Mouse (Mus musculus): Measurements from ENCODE around the gene Ppp2r2d. TPM values are rescaled to one million over a fixed set of nuclear protein-coding genes. Genes with fewer than 3 reads are reported as not detected.

Gene Ppp2r2d
- total and polyA plus RNA-seq, 3 experiments = 14.9 to 38.4 (median 27.5) TPM

GRCm38 (mm10) chr7:138910193-138910562 lies 64.3 kb downstream of the Ppp2r2d start:
- Histone ChIP-seq H3K9me3 (replicated peaks) (no peaks in the 10 kb centered on the region), H3K4me3 (ENCODE audit: low read depth, low read length) (peak overlapping the region; percentile 99), H3K4me1 (ENCODE audit: insufficient read depth, low read depth, low read length) (peaks cover 45% of the 10 kb centered on the region), H3K36me3 (replicated peaks) (peaks cover 22% of the 10 kb centered on the region), H3K27me3 (ENCODE audit: insufficient read depth, low read length) (peaks cover 12% of the 10 kb centered on the region; the same call in 1 of the 2 replicates)
- TF ChIP-seq POLR2AphosphoS5 (IDR thresholded peaks at IDR 0.05; ENCODE audit: insufficient replicate concordance, low read depth, low read length) (no peak), GATA2 (IDR thresholded peaks at IDR 0.05; ENCODE audit: borderline replicate concordance, low read depth, low read length) (no peak), TAL1 (conservative IDR thresholded peaks at IDR 0.05; ENCODE audit: low read depth, low read length) (no peak), GATA1 (IDR thresholded peaks at IDR 0.05; ENCODE audit: borderline replicate concordance, low read length) (no peak), CTCF (IDR thresholded peaks at IDR 0.05; ENCODE audit: low read depth, low read length) (no peak)
- ATAC-seq (ENCODE audit: extremely low read depth, insufficient number of reproducible peaks, low FRiP score, poor library complexity, severe bottlenecking) (no peak), DNase-seq (ENCODE audit: low spot score) (no peak)

DNA sequence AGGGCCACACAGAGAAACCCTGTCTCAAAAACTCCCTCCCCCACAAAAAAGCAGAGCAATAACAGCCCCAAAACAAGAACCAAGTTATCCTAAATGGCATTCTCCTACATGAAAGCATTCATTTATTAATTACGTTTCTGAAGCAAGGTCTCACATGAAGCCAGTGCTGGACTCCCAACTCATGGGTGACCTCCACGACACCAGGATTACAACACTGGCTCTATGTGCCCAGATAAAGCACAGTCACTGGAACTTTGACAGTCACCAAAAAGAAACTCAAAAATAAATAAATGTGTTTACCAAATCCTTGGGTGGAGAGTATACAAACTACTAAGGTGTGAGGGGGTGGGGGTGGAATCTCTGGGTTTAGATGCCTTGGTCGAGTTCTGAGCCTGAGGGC lies 67.7 kb downstream of the Ppp2r2d start:
- TF ChIP-seq POLR2AphosphoS5 (IDR thresholded peaks at IDR 0.05; ENCODE audit: insufficient replicate concordance, low read depth, low read length) (no peak), GATA2 (IDR thresholded peaks at IDR 0.05; ENCODE audit: borderline replicate concordance, low read depth, low read length) (no peak), CTCF (IDR thresholded peaks at IDR 0.05; ENCODE audit: low read depth, low read length) (no peak), TAL1 (conservative IDR thresholded peaks at IDR 0.05; ENCODE audit: low read depth, low read length) (no peak), GATA1 (IDR thresholded peaks at IDR 0.05; ENCODE audit: borderline replicate concordance, low read length) (no peak)
- Histone ChIP-seq H3K9me3 (replicated peaks) (no peaks in the 10 kb centered on the region), H3K4me3 (ENCODE audit: low read depth, low read length) (no peak overlapping the region), H3K36me3 (replicated peaks) (no peaks in the 10 kb centered on the region), H3K4me1 (ENCODE audit: insufficient read depth, low read depth, low read length) (peaks cover 27% of the 10 kb centered on the region), H3K27me3 (ENCODE audit: insufficient read depth, low read length) (peaks cover 18% of the 10 kb centered on the region; the same call in 1 of the 2 replicates)
- ATAC-seq (ENCODE audit: extremely low read depth, insufficient number of reproducible peaks, low FRiP score, poor library complexity, severe bottlenecking) = no peak
- DNase-seq (ENCODE audit: low spot score) = no peak

- Histone ChIP-seq H3K36me3 (replicated peaks) (no peaks in the 10 kb centered on the region), H3K4me3 (ENCODE audit: low read depth, low read length) (peak overlapping the region; percentile 57; the same call in 1 of the 2 replicates), H3K4me1 (ENCODE audit: insufficient read depth, low read depth, low read length) (peaks cover 19% of the 10 kb centered on the region), H3K27me3 (ENCODE audit: insufficient read depth, low read length) (peaks cover 39% of the 10 kb centered on the region), H3K9me3 (replicated peaks) (no peaks in the 10 kb centered on the region)
- TF ChIP-seq GATA1 (IDR thresholded peaks at IDR 0.05; ENCODE audit: borderline replicate concordance, low read length) (no peak), GATA2 (IDR thresholded peaks at IDR 0.05; ENCODE audit: borderline replicate concordance, low read depth, low read length) (no peak), CTCF (IDR thresholded peaks at IDR 0.05; ENCODE audit: low read depth, low read length) (no peak), TAL1 (conservative IDR thresholded peaks at IDR 0.05; ENCODE audit: low read depth, low read length) (no peak), POLR2AphosphoS5 (IDR thresholded peaks at IDR 0.05; ENCODE audit: insufficient replicate concordance, low read depth, low read length) (no peak)
- ATAC-seq (ENCODE audit: extremely low read depth, insufficient number of reproducible peaks, low FRiP score, poor library complexity, severe bottlenecking) (peak; percentile 42; the same call in 1 of the 2 replicates), DNase-seq (ENCODE audit: low spot score) (no peak)
Observed at GRCm38 (mm10) chr7:138919156-138919944, 73.5 kb downstream of the Ppp2r2d start.

- no peaks in the 10 kb centered on the region for H3K9me3 ChIP-seq (replicated peaks)
- H3K4me1 ChIP-seq (ENCODE audit: insufficient read depth, low read depth, low read length) = peaks cover 22% of the 10 kb centered on the region
- H3K27me3 ChIP-seq (ENCODE audit: insufficient read depth, low read length) = peaks cover 33% of the 10 kb centered on the region
- no peak for TF ChIP-seq TAL1 (conservative IDR thresholded peaks at IDR 0.05; ENCODE audit: low read depth, low read length)
- TF ChIP-seq CTCF (IDR thresholded peaks at IDR 0.05; ENCODE audit: low read depth, low read length) = no peak
- TF ChIP-seq GATA2 (IDR thresholded peaks at IDR 0.05; ENCODE audit: borderline replicate concordance, low read depth, low read length) = no peak
- TF ChIP-seq POLR2AphosphoS5 (IDR thresholded peaks at IDR 0.05; ENCODE audit: insufficient replicate concordance, low read depth, low read length) = no peak
- no peak for TF ChIP-seq GATA1 (IDR thresholded peaks at IDR 0.05; ENCODE audit: borderline replicate concordance, low read length)
- no peak overlapping the region for H3K4me3 ChIP-seq (ENCODE audit: low read depth, low read length)
- no peak for ATAC-seq (ENCODE audit: extremely low read depth, insufficient number of reproducible peaks, low FRiP score, poor library complexity, severe bottlenecking)
- DNase-seq (ENCODE audit: low spot score) = no peak
- H3K36me3 ChIP-seq (replicated peaks) = no peaks in the 10 kb centered on the region
Observed at GRCm38 (mm10) chr7:138921611-138922010, 75.7 kb downstream of the Ppp2r2d start.

DNA sequence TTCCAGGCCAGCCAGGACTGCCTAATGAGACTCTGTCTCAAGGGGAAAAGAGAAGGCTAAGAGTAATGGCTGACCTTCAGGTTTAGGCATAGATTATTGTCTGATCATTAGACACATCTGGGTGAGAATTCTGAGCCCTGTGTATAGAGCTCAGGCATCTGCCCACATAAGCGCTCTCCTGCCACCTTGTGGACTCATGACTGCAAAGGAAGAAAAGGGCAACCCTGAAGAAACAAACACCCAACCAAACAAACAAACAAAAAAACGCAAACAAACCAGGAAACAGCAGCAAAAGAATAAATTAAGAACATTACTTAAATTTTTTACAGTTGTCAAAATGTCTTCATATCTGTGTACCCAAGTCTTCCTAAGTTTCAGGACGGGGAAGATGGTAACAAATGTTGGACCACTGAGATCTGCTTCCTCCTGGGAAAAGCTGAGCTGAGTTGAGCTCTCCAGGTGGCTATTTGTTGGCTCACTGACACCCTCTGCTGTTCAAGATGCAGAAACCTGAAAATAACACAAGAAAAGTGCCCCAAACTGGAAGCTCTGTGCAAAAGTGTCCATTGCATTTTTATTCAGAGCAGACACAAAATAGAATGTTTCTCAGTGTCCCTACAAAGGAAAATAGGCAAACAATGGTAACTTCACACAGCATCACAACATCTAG lies 78.0 kb downstream of the Ppp2r2d start:
- DNase-seq (ENCODE audit: low spot score) (peak; percentile 39), ATAC-seq (ENCODE audit: extremely low read depth, insufficient number of reproducible peaks, low FRiP score, poor library complexity, severe bottlenecking) (no peak; the same call in 1 of the 2 replicates)
- no peaks in the 10 kb centered on the region for H3K9me3 ChIP-seq (replicated peaks)
- no peak overlapping the region for H3K4me3 ChIP-seq (ENCODE audit: low read depth, low read length)
- H3K27me3 ChIP-seq (ENCODE audit: insufficient read depth, low read length) = peaks cover 32% of the 10 kb centered on the region
- H3K36me3 ChIP-seq (replicated peaks) = no peaks in the 10 kb centered on the region
- H3K4me1 ChIP-seq (ENCODE audit: insufficient read depth, low read depth, low read length) = peaks cover 14% of the 10 kb centered on the region
- TF ChIP-seq POLR2AphosphoS5 (IDR thresholded peaks at IDR 0.05; ENCODE audit: insufficient replicate concordance, low read depth, low read length) (no peak), GATA2 (IDR thresholded peaks at IDR 0.05; ENCODE audit: borderline replicate concordance, low read depth, low read length) (no peak), GATA1 (IDR thresholded peaks at IDR 0.05; ENCODE audit: borderline replicate concordance, low read length) (no peak), CTCF (IDR thresholded peaks at IDR 0.05; ENCODE audit: low read depth, low read length) (peak; percentile 11; the same call in 1 of the 2 replicates), TAL1 (conservative IDR thresholded peaks at IDR 0.05; ENCODE audit: low read depth, low read length) (no peak)

GRCm38 (mm10) chr7:138928456-138928855 lies 82.6 kb downstream of the Ppp2r2d start:
- peaks cover 8% of the 10 kb centered on the region; the same call in 1 of the 2 replicates for H3K27me3 ChIP-seq (ENCODE audit: insufficient read depth, low read length)
- TF ChIP-seq CTCF (IDR thresholded peaks at IDR 0.05; ENCODE audit: low read depth, low read length) (no peak), GATA2 (IDR thresholded peaks at IDR 0.05; ENCODE audit: borderline replicate concordance, low read depth, low read length) (no peak), GATA1 (IDR thresholded peaks at IDR 0.05; ENCODE audit: borderline replicate concordance, low read length) (no peak), TAL1 (conservative IDR thresholded peaks at IDR 0.05; ENCODE audit: low read depth, low read length) (no peak), POLR2AphosphoS5 (IDR thresholded peaks at IDR 0.05; ENCODE audit: insufficient replicate concordance, low read depth, low read length) (no peak)
- ATAC-seq (ENCODE audit: extremely low read depth, insufficient number of reproducible peaks, low FRiP score, poor library complexity, severe bottlenecking) (no peak), DNase-seq (ENCODE audit: low spot score) (no peak)
- H3K36me3 ChIP-seq (replicated peaks) = no peaks in the 10 kb centered on the region
- no peaks in the 10 kb centered on the region for H3K9me3 ChIP-seq (replicated peaks)
- peaks cover 4% of the 10 kb centered on the region; the same call in 1 of the 2 replicates for H3K4me1 ChIP-seq (ENCODE audit: insufficient read depth, low read depth, low read length)
- H3K4me3 ChIP-seq (ENCODE audit: low read depth, low read length) = no peak overlapping the region

Other genes starting within 250 kb of the Ppp2r2d start
- 26.6 and 28.1 TPM in 2 replicates for gene Mapk1ip1, start 194 bp downstream of the Ppp2r2d start, total RNA-seq (2014; fragmentation: Nextera tagmentation)
- 6.5 and 7.1 TPM in 2 replicates for gene Mapk1ip1, start 194 bp downstream of the Ppp2r2d start, total RNA-seq (2017)
- 3.9 and 6.3 TPM in 2 replicates for gene Mapk1ip1, start 194 bp downstream of the Ppp2r2d start, polyA plus RNA-seq (2012)
- gene Bnip3, start 63.4 kb downstream of the Ppp2r2d start, total RNA-seq (2014; fragmentation: Nextera tagmentation) = 275 and 332 TPM in 2 replicates
- gene Bnip3, start 63.4 kb downstream of the Ppp2r2d start, total RNA-seq (2017) = 392 and 430 TPM in 2 replicates
- 128 and 131 TPM in 2 replicates for gene Bnip3, start 63.4 kb downstream of the Ppp2r2d start, polyA plus RNA-seq (2012)
- gene Jakmip3, start 94.7 kb downstream of the Ppp2r2d start, total RNA-seq (2014; fragmentation: Nextera tagmentation) = not detected in 2 replicates
- gene Jakmip3, start 94.7 kb downstream of the Ppp2r2d start, total RNA-seq (2017) = 0.11 and 0.12 TPM in 2 replicates
- not detected in 2 replicates for gene Jakmip3, start 94.7 kb downstream of the Ppp2r2d start, polyA plus RNA-seq (2012)
- gene Dpysl4, start 239.9 kb downstream of the Ppp2r2d start, total RNA-seq (2014; fragmentation: Nextera tagmentation) = not detected in 2 replicates
- gene Dpysl4, start 239.9 kb downstream of the Ppp2r2d start, total RNA-seq (2017) = 0.05 TPM in 1 of 2 replicates, not detected in the other
- gene Dpysl4, start 239.9 kb downstream of the Ppp2r2d start, polyA plus RNA-seq (2012) = not detected in 2 replicates

All from G1E (cell line).